Mouse (Mus musculus) G1E-ER4 (cell line): ENCODE results near the gene Tjap1. TPM values are rescaled to one million over a fixed set of nuclear protein-coding genes. Genes with fewer than 3 reads are reported as not detected.

Experiments used
- GATA1 ChIP-seq: IDR thresholded peaks from one replicate; pipeline ENCODE4 v1.8.0; 2012; ENCODE audit warnings: low read length, inconsistent platforms
- polyA plus RNA-seq: library from polyadenylated mRNA; stranded (reverse); fragments of >175 nt; gene quantifications from 2 replicates; pipeline ENCODE4 v1.2.3, GENCODE M21; 2012

Gene Tjap1
- polyA plus RNA-seq, result 90.9 and 127 TPM in 2 replicates

- no peak for TF ChIP-seq GATA1
These were observed at the start of gene Tjap1 for GRCm38 (mm10) chr17:46282483-46283123. TSS of gene Tjap1 (minus strand) at chr17:46283026.

DNA sequence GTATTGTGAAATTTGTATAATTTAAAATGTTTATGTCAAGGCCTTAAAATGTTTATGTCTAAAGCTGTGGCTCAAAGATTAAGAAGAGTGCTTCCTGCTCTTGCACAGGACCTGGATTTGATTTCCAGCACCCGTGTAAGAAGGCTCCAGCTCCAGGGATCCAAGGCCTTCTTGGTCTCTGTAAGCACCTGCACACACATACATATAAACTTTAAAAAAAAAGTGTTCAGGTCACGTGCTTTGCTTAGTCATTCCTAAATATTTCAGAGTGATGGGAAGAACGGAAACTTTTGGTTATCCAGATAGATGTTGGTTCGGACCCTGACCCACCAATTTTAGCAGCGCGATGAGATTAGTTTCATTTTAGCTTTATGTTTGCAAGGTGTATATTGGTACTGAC lies 45.9 kb upstream of the Tjap1 start:
- TF ChIP-seq GATA1, result no peak

DNA sequence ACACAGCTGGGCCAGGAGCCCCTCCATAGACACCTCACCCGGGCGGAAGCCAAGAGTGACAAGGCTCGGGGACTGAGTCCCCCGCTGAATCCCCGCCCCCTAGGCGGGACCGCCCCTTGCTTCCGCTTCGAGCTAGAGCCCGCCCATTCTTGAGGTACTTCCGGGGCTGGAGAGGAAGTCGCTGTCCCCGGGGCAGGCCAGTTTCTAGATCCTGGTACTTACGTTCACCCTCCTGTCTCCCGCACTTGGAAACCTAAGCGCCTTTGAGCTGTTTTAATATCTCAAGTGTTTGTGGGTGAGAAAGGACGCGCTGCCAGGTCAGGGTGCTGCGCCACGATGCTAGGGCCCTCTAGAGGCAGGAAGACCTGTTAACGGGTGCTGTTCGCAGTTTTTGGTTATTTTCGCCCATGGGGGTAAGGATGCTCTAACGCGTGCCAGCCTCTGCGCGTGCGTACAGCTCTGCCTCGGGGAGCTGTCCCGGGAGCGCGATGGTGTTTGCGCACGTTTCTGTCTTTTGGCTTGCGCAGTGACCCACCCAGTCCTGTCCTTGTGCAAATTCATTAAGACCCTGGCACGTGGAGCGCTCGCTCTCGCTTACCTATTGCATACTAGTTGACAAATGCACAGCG lies 45.2 kb upstream of the Tjap1 start, which contains the start of gene Abcc10:
Gene Abcc10 (minus strand): TSS at position 447 of the 629 bp plus-strand sequence.
- no peak for TF ChIP-seq GATA1

DNA sequence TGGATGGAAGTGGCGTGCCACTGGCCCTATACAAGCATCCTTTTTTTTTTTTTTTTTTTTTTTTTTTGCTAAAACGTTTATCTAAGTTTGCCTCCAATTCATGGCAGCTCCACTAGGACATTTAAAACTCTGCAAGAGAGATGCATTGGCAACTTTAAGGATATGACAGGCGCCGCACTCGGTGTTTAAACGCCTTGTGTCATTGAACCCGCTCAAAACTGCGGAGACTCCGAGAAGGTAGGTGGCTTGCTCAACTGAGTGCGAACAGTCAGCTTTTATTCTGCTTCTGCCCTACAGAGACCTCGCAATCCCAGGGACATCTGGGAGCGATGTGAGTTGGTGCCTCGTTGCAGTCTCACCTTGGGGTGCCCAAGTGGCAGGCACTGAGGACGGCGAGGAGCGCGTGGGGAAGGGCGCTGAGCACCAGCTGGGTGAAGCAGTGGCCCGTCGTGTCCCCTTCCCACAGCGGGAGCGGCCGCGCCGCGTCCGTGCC lies 44.6 kb upstream of the Tjap1 start:
- TF ChIP-seq GATA1, result no peak

GRCm38 (mm10) chr17:46322046-46322823 lies 39.4 kb upstream of the Tjap1 start:
- no peak for TF ChIP-seq GATA1

DNA sequence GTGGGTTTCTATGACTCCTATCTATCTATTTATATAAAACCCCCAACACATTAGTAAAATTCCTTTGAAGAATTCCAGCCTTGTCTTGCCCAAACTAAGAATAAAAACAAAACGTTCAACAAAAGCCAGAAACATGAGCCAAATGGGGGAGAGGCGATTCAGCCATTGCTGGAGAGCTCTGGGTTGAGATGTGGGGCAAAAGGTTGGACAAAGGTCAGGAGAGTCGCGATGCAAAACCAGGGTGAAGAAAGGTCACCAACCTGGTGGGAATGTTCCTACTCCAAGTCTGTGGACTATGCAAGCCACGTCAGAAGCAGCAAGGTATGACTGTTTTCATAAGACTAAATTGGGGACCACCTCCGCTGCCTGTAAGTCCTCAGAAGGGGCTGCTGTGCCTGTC lies 37.7 kb upstream of the Tjap1 start:
- no peak for TF ChIP-seq GATA1

- TF ChIP-seq GATA1, result no peak
These were observed 33.0 kb upstream of the Tjap1 start for GRCm38 (mm10) chr17:46315813-46316212.

- TF ChIP-seq GATA1, result no peak
These were observed 30.4 kb upstream of the Tjap1 start for GRCm38 (mm10) chr17:46313135-46313715.

GRCm38 (mm10) chr17:46310515-46310914 lies 27.7 kb upstream of the Tjap1 start:
- no peak for TF ChIP-seq GATA1

GRCm38 (mm10) chr17:46309835-46310234 lies 27.0 kb upstream of the Tjap1 start:
- TF ChIP-seq GATA1, result no peak

GRCm38 (mm10) chr17:46306956-46307355 lies 24.1 kb upstream of the Tjap1 start:
- no peak for TF ChIP-seq GATA1

- TF ChIP-seq GATA1, result no peak
These were observed 21.4 kb upstream of the Tjap1 start for GRCm38 (mm10) chr17:46304184-46304583.

- TF ChIP-seq GATA1, result no peak
These were observed 19.1 kb upstream of the Tjap1 start for GRCm38 (mm10) chr17:46301892-46302291.

DNA sequence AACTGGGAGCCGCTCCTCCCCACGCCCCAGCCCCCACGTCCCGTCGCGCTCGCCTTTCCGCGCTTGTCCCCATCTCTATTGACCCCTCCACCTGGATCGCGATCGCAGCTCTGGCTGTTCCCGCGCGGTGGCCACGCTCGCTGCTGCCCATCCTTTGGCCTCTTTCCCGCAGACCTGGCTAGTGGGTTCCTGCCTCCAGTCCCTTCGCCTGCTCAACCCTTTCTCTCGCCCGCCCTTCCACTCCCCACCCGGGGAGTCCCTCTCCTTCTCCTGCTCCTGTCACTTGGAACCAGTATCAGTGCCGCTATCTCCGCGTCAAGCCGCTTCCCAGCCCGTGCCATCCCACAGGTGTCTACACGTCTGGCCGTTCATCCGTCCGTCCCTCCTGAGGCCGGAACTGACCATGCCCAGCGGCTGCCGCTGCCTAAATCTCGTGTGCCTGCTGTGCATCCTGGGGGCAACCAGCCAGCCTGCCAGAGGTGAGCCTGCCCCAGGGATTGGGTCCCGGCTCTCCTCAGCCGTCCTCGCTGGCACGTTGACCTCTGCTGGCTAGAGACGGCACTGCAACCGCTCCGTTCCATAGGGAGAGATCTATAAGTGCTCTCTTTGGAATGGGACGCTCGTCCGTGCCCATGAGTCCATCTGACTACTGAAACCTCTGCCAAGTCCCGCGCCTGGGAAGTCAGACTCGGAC lies 15.5 kb upstream of the Tjap1 start:
- no peak for TF ChIP-seq GATA1
